In the genomic region with DNA sequence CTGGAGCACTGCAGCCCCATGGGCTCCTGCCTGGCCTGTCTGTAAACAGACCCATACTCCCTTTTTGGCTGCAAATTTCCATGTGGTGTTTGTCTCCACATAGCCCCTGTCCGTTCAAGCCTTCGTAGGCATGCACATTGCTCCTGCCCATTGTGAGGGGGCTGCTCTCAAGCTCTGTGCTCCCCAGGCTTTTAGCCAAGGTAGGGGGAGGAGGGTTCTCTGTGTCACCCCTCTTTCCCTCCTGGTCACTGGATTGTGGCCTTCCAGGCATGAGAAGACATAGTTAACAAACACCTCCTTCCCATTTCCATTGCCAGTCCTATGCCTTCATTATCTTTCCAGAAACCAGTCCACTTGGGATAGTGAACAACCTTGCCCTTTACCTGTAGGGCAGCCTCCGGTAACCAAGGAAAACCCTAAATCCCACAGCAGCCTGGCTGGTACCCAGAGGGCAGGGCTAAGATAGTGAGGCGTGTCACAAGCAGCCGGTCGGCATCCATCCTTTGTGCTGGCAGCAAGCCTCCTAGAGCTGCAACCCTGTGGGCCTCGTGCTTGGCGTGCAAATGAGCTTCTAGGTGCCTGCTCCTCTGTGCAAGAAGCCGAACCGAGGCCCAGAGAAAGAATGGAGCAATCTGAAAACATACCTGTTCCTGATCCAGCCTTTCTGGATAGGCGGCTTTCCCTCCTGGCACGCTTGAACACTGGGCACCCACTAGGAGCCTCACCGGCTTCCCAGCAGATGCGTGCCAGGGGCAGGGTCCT, we compare ENCODE assay signal across 8 mouse cellular contexts.
DNase-seq lines count a peak whose midpoint lies in the region; ATAC-seq and TF ChIP-seq lines count a peak whose summit lies in the region.

No protein-coding gene starts in this region.

- no peak for ATAC-seq in embryonic facial prominence, embryonic 15.5 days (ENCODE audit: insufficient number of reproducible peaks, low FRiP score, low TSS enrichment, low read depth)
- no peak for ATAC-seq in hindbrain, embryonic 12.5 days (ENCODE audit: low FRiP score)
- ATAC-seq in neural tube, embryonic 15.5 days (ENCODE audit: low FRiP score): 0 out of 2 replicates have a peak, but pooled peaks have one; percentile 36
- ATAC-seq in lung, postnatal 0 days: no peak

- 0 out of 2 replicates have a peak, but pooled peaks cover 5% of the 10 kb centered on the region for H3K79me2 ChIP-seq in CH12.LX (replicated peaks; ENCODE audit: control insufficient read depth, extremely low read depth, insufficient read depth, poor library complexity, severe bottlenecking)

- no peak for TF ChIP-seq CTCF in CH12.LX (conservative IDR thresholded peaks at IDR 0.05 in 1 of 2, IDR thresholded peaks at IDR 0.05 in 1 of 2; ENCODE audit: low read depth in 2 of 2, low read length in 2 of 2)
- no peak for TF ChIP-seq CTCF in lung, postnatal 0 days (IDR thresholded peaks at IDR 0.05)

- in situ Hi-C loops in CH12.LX (cut with MboI; ENCODE audit: low pct_ligation_motif_present, low pct_unique_long_range_greater_than_20kb, low sequenced_read_pairs): no loop called here

- H3K9me3 ChIP-seq in CH12.LX (replicated peaks; ENCODE audit: low read length): no peaks in the 10 kb centered on the region
- H3K9me3 ChIP-seq in embryonic facial prominence, embryonic 15.5 days (replicated peaks): no peaks in the 10 kb centered on the region
- no peaks in the 10 kb centered on the region for H3K9me3 ChIP-seq in hindbrain, embryonic 12.5 days (replicated peaks)
- H3K9me3 ChIP-seq in neural tube, embryonic 15.5 days (replicated peaks): no peaks in the 10 kb centered on the region
- H3K9me3 ChIP-seq in lung, postnatal 0 days (ENCODE audit: low read length): no peaks in the 10 kb centered on the region

- TF ChIP-seq RAD21 in CH12.LX (IDR thresholded peaks at IDR 0.05; ENCODE audit: low read depth, low read length): no peak

- TF ChIP-seq POLR2A in CH12.LX (IDR thresholded peaks at IDR 0.05; ENCODE audit: low read depth, low read length): no peak

- no peak for TF ChIP-seq EP300 in CH12.LX (IDR thresholded peaks at IDR 0.05; ENCODE audit: low read length)
- TF ChIP-seq EP300 in lung, postnatal 0 days (IDR thresholded peaks at IDR 0.05): no peak

- H3K9ac ChIP-seq in CH12.LX (ENCODE audit: insufficient read depth, low read depth): no peak overlapping the region
- H3K9ac ChIP-seq in embryonic facial prominence, embryonic 15.5 days: no peak overlapping the region
- no peak overlapping the region for H3K9ac ChIP-seq in hindbrain, embryonic 12.5 days
- H3K9ac ChIP-seq in neural tube, embryonic 15.5 days (replicated peaks): peak overlapping the region; percentile 23; the same call in 1 of the 2 replicates
- H3K9ac ChIP-seq in lung, postnatal 0 days (replicated peaks; ENCODE audit: low read depth): no peak overlapping the region

- 62% methylated on average over 14 of the region's 14 CpGs for WGBS in embryonic facial prominence, embryonic 15.5 days
- 72% methylated on average over 14 of the region's 14 CpGs for WGBS in hindbrain, embryonic 12.5 days
- 51% methylated on average over 14 of the region's 14 CpGs for WGBS in neural tube, embryonic 15.5 days
- WGBS in lung, postnatal 0 days: 70% methylated on average over 14 of the region's 14 CpGs

- dilution Hi-C loops in CH12.LX (cut with MboI; ENCODE audit: extremely low pct_ligation_motif_present, extremely low pct_unique_long_range_greater_than_20kb, low sequenced_read_pairs): no loop called here

- peaks cover 63 to 99% of the 10 kb centered on the region in 2 experiments for H3K4me1 ChIP-seq in CH12.LX (ENCODE audit: control insufficient read depth in 1 of 2, insufficient read depth in 2 of 2)
- peaks cover 40% of the 10 kb centered on the region for H3K4me1 ChIP-seq in embryonic facial prominence, embryonic 15.5 days
- H3K4me1 ChIP-seq in hindbrain, embryonic 12.5 days: peaks cover 67% of the 10 kb centered on the region
- peaks cover 87% of the 10 kb centered on the region for H3K4me1 ChIP-seq in neural tube, embryonic 15.5 days
- no peaks in the 10 kb centered on the region for H3K4me1 ChIP-seq in lung, postnatal 0 days (ENCODE audit: insufficient read depth, low read depth, low read length)

- H3K27ac ChIP-seq in CH12.LX (ENCODE audit: insufficient read depth, low read depth): peak overlapping the region; percentile 27
- peak overlapping the region; percentile 63; the same call in 1 of the 2 replicates for H3K27ac ChIP-seq in embryonic facial prominence, embryonic 15.5 days (replicated peaks)
- H3K27ac ChIP-seq in hindbrain, embryonic 12.5 days: peak overlapping the region; percentile 73
- H3K27ac ChIP-seq in neural tube, embryonic 15.5 days (replicated peaks): peak overlapping the region; percentile 76
- no peak overlapping the region for H3K27ac ChIP-seq in lung, postnatal 0 days (ENCODE audit: low read length)

- no peaks in the 10 kb centered on the region for H3K27me3 ChIP-seq in CH12.LX (replicated peaks)
- no peaks in the 10 kb centered on the region for H3K27me3 ChIP-seq in embryonic facial prominence, embryonic 15.5 days
- H3K27me3 ChIP-seq in hindbrain, embryonic 12.5 days: no peaks in the 10 kb centered on the region
- no peaks in the 10 kb centered on the region for H3K27me3 ChIP-seq in neural tube, embryonic 15.5 days (replicated peaks)
- H3K27me3 ChIP-seq in lung, postnatal 0 days (replicated peaks; ENCODE audit: insufficient read depth, low read length): no peaks in the 10 kb centered on the region

- peak overlapping the region in 1 of 3 experiments; percentile 6 for H3K4me3 ChIP-seq in CH12.LX (replicated peaks in 1 of 3; ENCODE audit: low read depth in 2 of 3, low read length in 2 of 3, poor library complexity in 1 of 3)
- no peak overlapping the region for H3K4me3 ChIP-seq in embryonic facial prominence, embryonic 15.5 days (replicated peaks)
- H3K4me3 ChIP-seq in hindbrain, embryonic 12.5 days: no peak overlapping the region
- no peak overlapping the region for H3K4me3 ChIP-seq in neural tube, embryonic 15.5 days (replicated peaks)
- no peak overlapping the region for H3K4me3 ChIP-seq in lung, postnatal 0 days (ENCODE audit: low read depth, low read length)

- H3K36me3 ChIP-seq in CH12.LX (replicated peaks in 1 of 2; ENCODE audit: control insufficient read depth in 1 of 2, insufficient read depth in 1 of 2, low read length in 1 of 2): peaks cover 25 to 79% of the 10 kb centered on the region in 2 experiments
- peaks cover 31% of the 10 kb centered on the region for H3K36me3 ChIP-seq in embryonic facial prominence, embryonic 15.5 days
- H3K36me3 ChIP-seq in hindbrain, embryonic 12.5 days: peaks cover 53% of the 10 kb centered on the region
- peaks cover 38% of the 10 kb centered on the region for H3K36me3 ChIP-seq in neural tube, embryonic 15.5 days
- 0 out of 2 replicates have a peak, but pooled peaks cover 14% of the 10 kb centered on the region for H3K36me3 ChIP-seq in lung, postnatal 0 days (ENCODE audit: insufficient read depth, low read length)

- peak; percentile 75 for DNase-seq in cerebellum, adult 11-12 months
- DNase-seq in cerebellum, adult 8-10 months: no peak
- no peak for DNase-seq in CH12.LX (ENCODE audit: extremely low read depth)
- DNase-seq in thymus, postnatal 10 days (ENCODE audit: low spot score in 2 of 2): no peak
- no peak for DNase-seq in lung, postnatal 0 days (ENCODE audit: low spot score)

- no peak overlapping the region for H3K4me2 ChIP-seq in CH12.LX (ENCODE audit: insufficient read depth, low read depth, poor library complexity, severe bottlenecking)
- no peak overlapping the region for H3K4me2 ChIP-seq in embryonic facial prominence, embryonic 15.5 days (replicated peaks)
- no peak overlapping the region for H3K4me2 ChIP-seq in hindbrain, embryonic 12.5 days (replicated peaks)
- H3K4me2 ChIP-seq in neural tube, embryonic 15.5 days: no peak overlapping the region
- H3K4me2 ChIP-seq in lung, postnatal 0 days (replicated peaks; ENCODE audit: low read depth, low read length): no peak overlapping the region

TF ChIP-seq in CH12.LX, 34 proteins besides CTCF, POLR2A, EP300 and RAD21:
- no peak for TF ChIP-seq MYC (IDR thresholded peaks at IDR 0.05; ENCODE audit: low read depth, low read length)
- no peak for TF ChIP-seq CHD2 (IDR thresholded peaks at IDR 0.05; ENCODE audit: low read length)
- no peak for TF ChIP-seq NELFE (IDR thresholded peaks at IDR 0.05; ENCODE audit: low read depth, low read length)
